In the genomic region with DNA sequence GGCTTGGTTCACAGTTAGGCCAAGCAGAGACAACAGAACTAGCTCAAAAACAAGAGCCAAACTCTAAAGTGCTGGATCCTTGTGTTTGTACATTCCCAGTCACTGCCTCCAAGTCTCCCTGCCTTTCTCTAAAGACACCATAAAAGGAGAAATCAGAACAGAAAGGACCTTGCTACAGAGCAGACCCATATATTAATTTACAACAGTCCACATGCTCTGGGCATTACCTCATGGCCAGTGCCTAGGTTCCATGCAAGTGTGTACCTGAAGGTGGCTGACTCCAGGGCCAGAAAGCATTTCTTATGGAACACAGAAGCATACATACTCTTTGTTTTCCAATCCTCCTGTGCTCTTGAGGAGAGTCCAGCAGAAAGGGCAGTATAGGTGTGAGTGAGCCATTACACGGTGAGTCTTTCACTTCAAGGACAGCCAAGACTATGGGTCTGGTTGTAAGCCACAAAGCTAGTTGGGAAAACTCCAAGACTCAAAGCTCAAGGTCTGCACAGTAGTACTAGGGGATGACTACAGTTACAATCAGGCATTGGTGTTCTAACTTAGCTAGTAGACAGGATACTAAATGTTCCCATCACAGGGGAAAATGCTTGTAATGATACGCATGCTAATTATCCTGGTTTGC, we compare ENCODE assay signal across 21 mouse cellular contexts.
A peak's percentile ranks its signal among the peaks of the same experiment; 100 is the strongest.
DNase-seq lines count a peak whose midpoint lies in the region; ATAC-seq and TF ChIP-seq lines count a peak whose summit lies in the region.
"Had no signal": no experiment of that assay in that cellular context is flagged by ENCODE, and none has a peak within 500 bp of the region (broad histone marks: within the 10 kb centered on the region; RNA-seq: fewer than 3 reads in every experiment).

No protein-coding gene starts in this region.

- TF ChIP-seq CTCF in heart, postnatal 0 days (IDR thresholded peaks at IDR 0.05; ENCODE audit: low read depth), result no peak
- TF ChIP-seq CTCF in intestine, postnatal 0 days (IDR thresholded peaks at IDR 0.05; ENCODE audit: low read depth), result peak; percentile 29; the same call in 1 of the 2 replicates
- TF ChIP-seq CTCF in stomach, postnatal 0 days (IDR thresholded peaks at IDR 0.05; ENCODE audit: low read depth), result no peak

- peaks cover 3% of the 10 kb centered on the region for H3K4me1 ChIP-seq in heart, postnatal 0 days (ENCODE audit: control insufficient read depth, insufficient read depth)
- peaks cover 21% of the 10 kb centered on the region for H3K4me1 ChIP-seq in heart, embryonic 10.5 days
- H3K4me1 ChIP-seq in intestine, embryonic 15.5 days (replicated peaks), result peaks cover 29% of the 10 kb centered on the region
- H3K4me1 ChIP-seq in intestine, postnatal 0 days (replicated peaks; ENCODE audit: control insufficient read depth, insufficient read depth, low read length), result peaks cover 19% of the 10 kb centered on the region
- H3K4me1 ChIP-seq in stomach, postnatal 0 days (replicated peaks; ENCODE audit: control insufficient read depth, insufficient read depth), result peaks cover 5% of the 10 kb centered on the region

- no peak for ATAC-seq in heart, postnatal 0 days (ENCODE audit: insufficient read depth, low read depth)
- ATAC-seq in intestine, embryonic 15.5 days, result peak; percentile 42
- ATAC-seq in intestine, postnatal 0 days, result peak; percentile 76
- no peak; the same call in 1 of the 2 replicates for ATAC-seq in stomach, postnatal 0 days (ENCODE audit: low FRiP score, low TSS enrichment)
- ATAC-seq: forebrain, embryonic 14.5 days had no signal

- DNase-seq in heart, postnatal 0 days (ENCODE audit: low spot score), result peak; percentile 3
- DNase-seq in heart, embryonic 10.5 days (ENCODE audit: low spot score), result no peak
- no peak for DNase-seq in stomach, postnatal 0 days (ENCODE audit: low spot score)
- DNase-seq in lung, postnatal 4 days, result no peak
- DNase-seq: adrenal gland, postnatal 10 days; B cell, adult 2 months; embryo, embryonic 11 days; kidney, postnatal 36 days; layer of hippocampus, postnatal 36 days; lung, adult 2 months; lung, postnatal 10 days; midbrain, embryonic 14.5 days; thymus, adult 2 months; thymus, postnatal 36 days had no signal

- no peak overlapping the region for H3K4me3 ChIP-seq in heart, postnatal 0 days (ENCODE audit: low read depth, low read length)
- no peak overlapping the region for H3K4me3 ChIP-seq in heart, embryonic 10.5 days
- no peak overlapping the region for H3K4me3 ChIP-seq in intestine, embryonic 15.5 days (replicated peaks)
- no peak overlapping the region for H3K4me3 ChIP-seq in intestine, postnatal 0 days (ENCODE audit: low read depth, low read length)
- H3K4me3 ChIP-seq in stomach, postnatal 0 days (ENCODE audit: low read depth, low read length), result no peak overlapping the region
- H3K4me3 ChIP-seq: embryonic facial prominence, embryonic 12.5 days; gastrocnemius, adult 2 months had no signal

- H3K9ac ChIP-seq in heart, postnatal 0 days (replicated peaks; ENCODE audit: low read depth, low read length), result no peak overlapping the region
- no peak overlapping the region for H3K9ac ChIP-seq in intestine, embryonic 15.5 days
- no peak overlapping the region for H3K9ac ChIP-seq in intestine, postnatal 0 days (ENCODE audit: low read depth, low read length)
- H3K9ac ChIP-seq in stomach, postnatal 0 days (ENCODE audit: low read length), result no peak overlapping the region
- H3K9ac ChIP-seq: embryonic facial prominence, embryonic 12.5 days; hindbrain, embryonic 14.5 days; liver, embryonic 14.5 days had no signal

- WGBS in heart, postnatal 0 days, result 91% methylated on average over 2 of the region's 2 CpGs
- 86% methylated on average over 2 of the region's 2 CpGs for WGBS in heart, embryonic 10.5 days
- WGBS in intestine, embryonic 15.5 days, result 87% methylated on average over 2 of the region's 2 CpGs
- 79% methylated on average over 2 of the region's 2 CpGs for WGBS in intestine, postnatal 0 days
- WGBS in stomach, postnatal 0 days, result 73% methylated on average over 2 of the region's 2 CpGs

- no peaks in the 10 kb centered on the region for H3K27me3 ChIP-seq in heart, postnatal 0 days (ENCODE audit: control insufficient read depth, insufficient read depth, low read length)
- H3K27me3 ChIP-seq in heart, embryonic 10.5 days (ENCODE audit: insufficient read depth, poor library complexity, severe bottlenecking), result no peaks in the 10 kb centered on the region
- no peaks in the 10 kb centered on the region for H3K27me3 ChIP-seq in intestine, embryonic 15.5 days (replicated peaks)
- H3K27me3 ChIP-seq in intestine, postnatal 0 days (replicated peaks; ENCODE audit: control insufficient read depth, insufficient read depth, low read length), result no peaks in the 10 kb centered on the region
- H3K27me3 ChIP-seq in stomach, postnatal 0 days (ENCODE audit: control insufficient read depth, insufficient read depth, low read length), result no peaks in the 10 kb centered on the region
- H3K27me3 ChIP-seq: embryonic facial prominence, embryonic 12.5 days had no signal

- TF ChIP-seq EP300 in heart, postnatal 0 days (IDR thresholded peaks at IDR 0.05; ENCODE audit: low read depth), result no peak
- no peak for TF ChIP-seq EP300 in stomach, postnatal 0 days (optimal IDR thresholded peaks at IDR 0.05)

- peaks cover 5% of the 10 kb centered on the region; the same call in 1 of the 2 replicates for H3K9me3 ChIP-seq in heart, postnatal 0 days (replicated peaks; ENCODE audit: control insufficient read depth, low read length)
- H3K9me3 ChIP-seq in heart, embryonic 10.5 days, result no peaks in the 10 kb centered on the region
- H3K9me3 ChIP-seq in intestine, embryonic 15.5 days, result no peaks in the 10 kb centered on the region
- H3K9me3 ChIP-seq in intestine, postnatal 0 days (ENCODE audit: control insufficient read depth), result no peaks in the 10 kb centered on the region; the same call in 1 of the 2 replicates
- no peaks in the 10 kb centered on the region for H3K9me3 ChIP-seq in stomach, postnatal 0 days (ENCODE audit: control insufficient read depth, low read length)
- H3K9me3 ChIP-seq: embryonic facial prominence, embryonic 12.5 days had no signal

- H3K4me2 ChIP-seq in heart, postnatal 0 days (ENCODE audit: low read depth, low read length), result no peak overlapping the region
- no peak overlapping the region for H3K4me2 ChIP-seq in intestine, embryonic 15.5 days (replicated peaks)
- H3K4me2 ChIP-seq in intestine, postnatal 0 days (replicated peaks; ENCODE audit: low read depth), result no peak overlapping the region
- no peak overlapping the region for H3K4me2 ChIP-seq in stomach, postnatal 0 days (replicated peaks; ENCODE audit: low read depth)
- H3K4me2 ChIP-seq: embryonic facial prominence, embryonic 12.5 days; hindbrain, embryonic 14.5 days had no signal

- 0 out of 2 replicates have a peak, but pooled peaks cover 4% of the 10 kb centered on the region for H3K36me3 ChIP-seq in heart, postnatal 0 days (replicated peaks; ENCODE audit: control insufficient read depth, insufficient read depth, low read length)
- peaks cover 14% of the 10 kb centered on the region for H3K36me3 ChIP-seq in heart, embryonic 10.5 days
- H3K36me3 ChIP-seq in intestine, embryonic 15.5 days, result peaks cover 4% of the 10 kb centered on the region; the same call in 1 of the 2 replicates
- peaks cover 7% of the 10 kb centered on the region; the same call in 1 of the 2 replicates for H3K36me3 ChIP-seq in intestine, postnatal 0 days (ENCODE audit: control insufficient read depth, insufficient read depth)
- H3K36me3 ChIP-seq in stomach, postnatal 0 days (ENCODE audit: control insufficient read depth, insufficient read depth, low read length), result no peaks in the 10 kb centered on the region
- H3K36me3 ChIP-seq: embryonic facial prominence, embryonic 12.5 days had no signal

- H3K27ac ChIP-seq in heart, postnatal 0 days (ENCODE audit: low read depth), result no peak overlapping the region
- no peak overlapping the region for H3K27ac ChIP-seq in heart, embryonic 10.5 days
- peak overlapping the region; percentile 49; the same call in 1 of the 2 replicates for H3K27ac ChIP-seq in intestine, embryonic 15.5 days
- peak overlapping the region; percentile 83 for H3K27ac ChIP-seq in intestine, postnatal 0 days (ENCODE audit: low read depth, low read length)
- peak overlapping the region; percentile 81 for H3K27ac ChIP-seq in stomach, postnatal 0 days (replicated peaks)
- H3K27ac ChIP-seq: embryonic facial prominence, embryonic 12.5 days; gastrocnemius, adult 2 months; hindbrain, embryonic 14.5 days; liver, embryonic 14.5 days had no signal

Comparison
In these comparisons a context has a peak if more than half of its experiments do, and no peak if none do; other contexts are left out.
1. ATAC-seq: peak in intestine, embryonic 15.5 days (single experiment) and intestine, postnatal 0 days (single experiment); none in heart, postnatal 0 days (single experiment) and stomach, postnatal 0 days (single experiment).
2. H3K27ac ChIP-seq: peak in intestine, embryonic 15.5 days (single experiment), intestine, postnatal 0 days (single experiment) and stomach, postnatal 0 days (single experiment); none in heart, postnatal 0 days (single experiment) and heart, embryonic 10.5 days (single experiment).